Mouse (Mus musculus) adrenal gland, adult 18-20 months (tissue): ENCODE measurements around the gene Nedd8. TPM values are rescaled to one million over a fixed set of nuclear protein-coding genes. Genes with fewer than 3 reads are reported as not detected.

ENCODE experiments used
- DNase-seq, 2 experiments: peaks; one replicate each; pipeline ENCODE4 v3.0.0; 2021 to 2022; ENCODE audit warnings: low spot score in 2 of 2
- total RNA-seq, 2 experiments: library from RNA; stranded (reverse); gene quantifications; 1 replicate in 1 of 2; 2 replicates in 1 of 2; pipeline ENCODE4 v1.2.3; 2021

Gene Nedd8
- total RNA-seq, 2 experiments from 2014 or later, result 312 to 368 TPM

GRCm38 (mm10) chr14:55616844-55617243 lies 55.1 kb downstream of the Nedd8 start:
- no peak for DNase-seq

DNA sequence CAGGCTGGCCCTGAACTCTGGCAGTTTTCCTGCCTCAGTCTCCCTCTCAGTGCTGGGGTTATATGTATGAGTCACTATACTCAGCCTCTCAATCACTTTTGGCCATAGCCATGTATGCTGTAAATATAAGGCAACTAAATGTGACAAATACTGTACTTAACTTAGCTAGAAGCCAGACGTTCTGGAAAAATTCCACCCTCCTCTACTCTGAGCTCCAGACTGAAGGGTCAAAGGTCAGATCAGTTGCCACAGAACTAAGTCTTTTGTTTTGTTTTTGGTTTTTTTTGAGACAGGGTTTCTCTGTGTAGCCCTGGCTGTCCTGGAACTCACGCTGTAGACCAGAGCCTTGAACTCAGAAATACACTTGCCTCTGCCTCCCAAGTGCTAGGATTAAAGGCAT lies 56.0 kb downstream of the Nedd8 start:
- no peak for DNase-seq

- DNase-seq, result no peak
Measured at GRCm38 (mm10) chr14:55614565-55615178, 57.3 kb downstream of the Nedd8 start.

GRCm38 (mm10) chr14:55613346-55613745 lies 58.6 kb downstream of the Nedd8 start:
- no peak for DNase-seq

Other genes starting within 250 kb of the Nedd8 start
- gene Dhrs4, start 193.4 kb downstream of the Nedd8 start, total RNA-seq, result 100 to 1,000 TPM in 1 of 2 experiments, 10 to 100 TPM in 1; 79.4 to 114 TPM
- gene Carmil3, start 181.5 kb downstream of the Nedd8 start, total RNA-seq, result 1 to 10 TPM; 4.8 to 5.4 TPM
- under 1 TPM in 1 of 2 experiments, not detected in 1; 0.13 TPM for gene Cpne6, start 161.7 kb downstream of the Nedd8 start, total RNA-seq
- gene Nrl, start 147.1 kb downstream of the Nedd8 start, total RNA-seq, result not detected
- 10 to 100 TPM; 21.6 to 31.7 TPM for gene Pck2, start 131.9 kb downstream of the Nedd8 start, total RNA-seq
- 100 to 1,000 TPM; 107 to 153 TPM for gene Dcaf11, start 112.1 kb downstream of the Nedd8 start, total RNA-seq
- 1 to 10 TPM in 1 of 2 experiments, not detected in 1; 1.5 TPM for gene A730061H03Rik, start 111.7 kb downstream of the Nedd8 start, total RNA-seq
- 1 to 10 TPM in 1 of 2 experiments, under 1 TPM in 1; 0.96 to 2.3 TPM for gene Fitm1, start 96.5 kb downstream of the Nedd8 start, total RNA-seq
- gene Psme1, start 94.0 kb downstream of the Nedd8 start, total RNA-seq, result 100 to 1,000 TPM; 231 to 367 TPM
- gene Emc9, start 86.8 kb downstream of the Nedd8 start, total RNA-seq, result 10 to 100 TPM; 27.5 to 45.7 TPM
- gene Psme2, start 81.0 kb downstream of the Nedd8 start, total RNA-seq, result 100 to 1,000 TPM; 400 to 422 TPM
- gene Rnf31, start 80.4 kb downstream of the Nedd8 start, total RNA-seq, result 10 to 100 TPM; 28.1 to 36.0 TPM
- gene Irf9, start 68.6 kb downstream of the Nedd8 start, total RNA-seq, result 10 to 100 TPM; 20.0 to 26.2 TPM
- 1 to 10 TPM; 3.5 to 7.4 TPM for gene Rec8, start 54.1 kb downstream of the Nedd8 start, total RNA-seq
- gene Ipo4, start 36.2 kb downstream of the Nedd8 start, total RNA-seq, result 100 to 1,000 TPM in 1 of 2 experiments, 10 to 100 TPM in 1; 95.4 to 122 TPM
- gene Gm49378, start 34.2 kb downstream of the Nedd8 start, total RNA-seq, result 1 to 10 TPM in 1 of 2 experiments, not detected in 1; 2.1 TPM
- 10 to 100 TPM; 70.2 to 84.9 TPM for gene Tm9sf1, start 28.3 kb downstream of the Nedd8 start, total RNA-seq
- 1 to 10 TPM in 1 of 2 experiments, under 1 TPM in 1; 0.58 to 1.2 TPM for gene Tssk4, start 21.9 kb downstream of the Nedd8 start, total RNA-seq
- 10 to 100 TPM; 37.1 to 59.5 TPM for gene Mdp1, start 11.6 kb downstream of the Nedd8 start, total RNA-seq
- gene Gmpr2, start 183 bp downstream of the Nedd8 start, total RNA-seq, result 10 to 100 TPM; 24.0 to 24.5 TPM
- 10 to 100 TPM; 34.3 to 59.4 TPM for gene Tinf2, start 9.7 kb upstream of the Nedd8 start, total RNA-seq
- under 1 TPM; 0.29 to 0.30 TPM for gene Tgm1, start 41.8 kb upstream of the Nedd8 start, total RNA-seq
- 10 to 100 TPM; 15.9 to 20.0 TPM for gene Rabggta, start 50.1 kb upstream of the Nedd8 start, total RNA-seq
- 10 to 100 TPM; 60.4 to 72.0 TPM for gene Dhrs1, start 73.6 kb upstream of the Nedd8 start, total RNA-seq
- gene Nop9, start 73.6 kb upstream of the Nedd8 start, total RNA-seq, result 10 to 100 TPM; 14.0 to 14.3 TPM
- 1 to 10 TPM in 1 of 2 experiments, under 1 TPM in 1; 0.76 to 2.3 TPM for gene Cideb, start 86.3 kb upstream of the Nedd8 start, total RNA-seq
- not detected for gene Ltb4r2, start 89.3 kb upstream of the Nedd8 start, total RNA-seq
- under 1 TPM; 0.42 to 0.50 TPM for gene Ltb4r1, start 93.8 kb upstream of the Nedd8 start, total RNA-seq
- gene Adcy4, start 112.0 kb upstream of the Nedd8 start, total RNA-seq, result 10 to 100 TPM in 1 of 2 experiments, 1 to 10 TPM in 1; 8.3 to 17.1 TPM
- 1 to 10 TPM; 3.6 to 4.5 TPM for gene Ripk3, start 116.7 kb upstream of the Nedd8 start, total RNA-seq
- 10 to 100 TPM; 17.4 to 21.4 TPM for gene Nfatc4, start 151.0 kb upstream of the Nedd8 start, total RNA-seq
- gene Nynrin, start 181.9 kb upstream of the Nedd8 start, total RNA-seq, result 1 to 10 TPM; 8.2 to 9.0 TPM
- gene Cbln3, start 212.3 kb upstream of the Nedd8 start, total RNA-seq, result not detected
- 10 to 100 TPM; 14.8 to 17.6 TPM for gene Khnyn, start 212.8 kb upstream of the Nedd8 start, total RNA-seq
- 10 to 100 TPM; 66.9 to 90.4 TPM for gene Sdr39u1, start 228.2 kb upstream of the Nedd8 start, total RNA-seq